Mouse (Mus musculus) hindbrain, postnatal 0 days (tissue): ENCODE data around the gene Specc1. TPM values are rescaled to one million over a fixed set of nuclear protein-coding genes. Genes with fewer than 3 reads are reported as not detected.

Experiments used
- ATAC-seq: fragments of 200-750 bp; cut with Nextera tagmentation; 2 replicates; pipeline ENCODE4 v1.8.0; 2017; ENCODE audit warnings: mild to moderate bottlenecking, moderate TSS enrichment, moderate library complexity
- DNase-seq: peaks from one replicate; pipeline ENCODE4 v3.0.0-alpha.2; 2015; ENCODE audit warnings: low spot score
- H3K27ac ChIP-seq: fragments of 300-500 bp; sonication (generic); 2 replicates; pipeline ENCODE4 v1.5.1; 2014; ENCODE audit warnings: mild to moderate bottlenecking
- H3K27me3 ChIP-seq: fragments of 300-500 bp; sonication (generic); 2 replicates; pipeline ENCODE4 v1.6.1; 2014; ENCODE audit warnings: low read length, mixed read lengths; ENCODE audit not compliant: insufficient read depth
- H3K36me3 ChIP-seq: fragments of 300-500 bp; sonication (generic); 2 replicates; pipeline ENCODE4 v1.6.1; 2014; ENCODE audit warnings: low read length, mixed read lengths; ENCODE audit not compliant: insufficient read depth
- H3K4me1 ChIP-seq: fragments of 300-500 bp; sonication (generic); 2 replicates; pipeline ENCODE4 v1.6.1; 2014; ENCODE audit warnings: antibody characterized with exemption, low read length, mixed read lengths; ENCODE audit not compliant: insufficient read depth
- H3K4me2 ChIP-seq: fragments of 300-500 bp; sonication (generic); 2 replicates; pipeline ENCODE4 v1.6.1; 2014; ENCODE audit warnings: low read depth, mild to moderate bottlenecking, low read length, moderate library complexity, mixed read lengths
- H3K4me3 ChIP-seq: fragments of 300-500 bp; sonication (generic); 2 replicates; pipeline ENCODE4 v1.5.1; 2014; ENCODE audit warnings: low read length
- H3K9ac ChIP-seq: fragments of 300-500 bp; sonication (generic); replicated peaks from 2 replicates; pipeline ENCODE4 v1.6.1; 2014; ENCODE audit warnings: mild to moderate bottlenecking, low read length, moderate library complexity, mixed read lengths
- H3K9me3 ChIP-seq: fragments of 300-500 bp; sonication (generic); 2 replicates; pipeline ENCODE4 v1.6.1; 2016; ENCODE audit warnings: low read length, mixed read lengths
- CTCF ChIP-seq: IDR thresholded peaks from 2 replicates; pipeline ENCODE4 v1.5.1; 2016; ENCODE audit warnings: antibody characterized with exemption, control low read depth, low read depth
- WGBS: fragments of 180-500 bp; shearing (Covaris S2); extraction: QIAGEN DNeasy Blood & Tissue Kit; methylation state at CpG from one replicate; pipeline ENCODE4 v1.1.7; 2014; 5-methylcytosine and 5-hydroxymethylcytosine counted together
- polyA plus RNA-seq: library from polyadenylated mRNA; unstranded; fragments of >200 nt; fragmentation: Nextera tagmentation; extraction: Ambion mirVana; gene quantifications from 2 replicates; pipeline ENCODE4 v1.2.1, GENCODE M21; 2015
- total RNA-seq: library from RNA; depleted of rRNA; stranded (reverse); fragments of >200 nt; gene quantifications from 2 replicates; pipeline ENCODE4 v1.2.3, GENCODE M21; 2014

Gene Specc1
- total and polyA plus RNA-seq, 2 experiments from 2014 or later: 20.7 to 34.0 TPM

- WGBS: 67% methylated on average over 16 of the region's 16 CpGs
Measured at GRCm38 (mm10) chr11:62010625-62011231, 54.2 kb downstream of the Specc1 start.

DNA sequence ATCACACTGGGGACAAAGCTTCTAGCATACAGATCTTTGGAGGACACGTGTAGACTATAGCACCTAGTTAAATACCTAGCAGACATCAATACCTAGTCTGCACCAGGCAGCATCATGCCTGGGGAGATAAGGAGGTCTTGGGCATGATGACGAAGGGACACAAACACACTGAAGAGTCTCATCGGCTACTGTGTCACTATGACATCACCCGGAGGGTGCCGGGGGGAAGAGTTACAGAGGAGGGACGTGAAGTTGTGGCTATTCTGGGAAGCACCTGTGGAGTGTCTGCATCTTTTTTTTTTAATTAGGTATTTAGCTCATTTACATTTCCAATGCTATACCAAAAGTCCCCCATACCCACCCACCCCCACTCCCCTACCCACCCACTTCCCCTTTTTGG is 55.5 kb downstream of the Specc1 start:
- H3K4me1 ChIP-seq: no peaks in the 10 kb centered on the region
- H3K9ac ChIP-seq: no peak overlapping the region
- DNase-seq (no peak), ATAC-seq (no peak)
- no peak overlapping the region for H3K4me2 ChIP-seq
- TF ChIP-seq CTCF: no peak
- whole genome bisulfite sequencing: 95% methylated on average over 6 of the region's 6 CpGs
- H3K9me3 ChIP-seq: no peaks in the 10 kb centered on the region
- no peaks in the 10 kb centered on the region for H3K27me3 ChIP-seq
- no peak overlapping the region for H3K4me3 ChIP-seq
- no peak overlapping the region for H3K27ac ChIP-seq
- no peaks in the 10 kb centered on the region for H3K36me3 ChIP-seq

More at GRCm38 (mm10) chr11:62010625-62011231, 54.2 kb downstream of the Specc1 start:
- H3K27ac ChIP-seq: no peak overlapping the region
- H3K4me3 ChIP-seq: no peak overlapping the region
- H3K36me3 ChIP-seq: no peaks in the 10 kb centered on the region
- H3K9ac ChIP-seq: no peak overlapping the region
- ATAC-seq (no peak), DNase-seq (no peak)
- H3K4me1 ChIP-seq: no peaks in the 10 kb centered on the region
- no peak for TF ChIP-seq CTCF
- no peak overlapping the region for H3K4me2 ChIP-seq
- H3K27me3 ChIP-seq: no peaks in the 10 kb centered on the region
- H3K9me3 ChIP-seq: no peaks in the 10 kb centered on the region

- Histone ChIP-seq H3K9me3 (no peaks in the 10 kb centered on the region), H3K27ac (no peak overlapping the region), H3K9ac (no peak overlapping the region), H3K4me2 (no peak overlapping the region), H3K4me3 (no peak overlapping the region), H3K4me1 (no peaks in the 10 kb centered on the region), H3K27me3 (no peaks in the 10 kb centered on the region), H3K36me3 (no peaks in the 10 kb centered on the region)
- no peak for TF ChIP-seq CTCF
- no peak for DNase-seq
- ATAC-seq: no peak
- WGBS: 89% methylated on average over 3 of the region's 3 CpGs
Measured at GRCm38 (mm10) chr11:62013449-62013848, 56.9 kb downstream of the Specc1 start.

- H3K9me3 ChIP-seq: no peaks in the 10 kb centered on the region
- WGBS: 26% methylated on average over 13 of the region's 13 CpGs
- no peaks in the 10 kb centered on the region for H3K36me3 ChIP-seq
- no peaks in the 10 kb centered on the region for H3K4me1 ChIP-seq
- H3K4me3 ChIP-seq: no peak overlapping the region
- no peak overlapping the region for H3K4me2 ChIP-seq
- H3K27ac ChIP-seq: no peak overlapping the region
- ATAC-seq (no peak), DNase-seq (no peak)
- no peaks in the 10 kb centered on the region for H3K27me3 ChIP-seq
- no peak overlapping the region for H3K9ac ChIP-seq
- TF ChIP-seq CTCF: no peak
Measured at GRCm38 (mm10) chr11:62015071-62015654, 58.6 kb downstream of the Specc1 start.

DNA sequence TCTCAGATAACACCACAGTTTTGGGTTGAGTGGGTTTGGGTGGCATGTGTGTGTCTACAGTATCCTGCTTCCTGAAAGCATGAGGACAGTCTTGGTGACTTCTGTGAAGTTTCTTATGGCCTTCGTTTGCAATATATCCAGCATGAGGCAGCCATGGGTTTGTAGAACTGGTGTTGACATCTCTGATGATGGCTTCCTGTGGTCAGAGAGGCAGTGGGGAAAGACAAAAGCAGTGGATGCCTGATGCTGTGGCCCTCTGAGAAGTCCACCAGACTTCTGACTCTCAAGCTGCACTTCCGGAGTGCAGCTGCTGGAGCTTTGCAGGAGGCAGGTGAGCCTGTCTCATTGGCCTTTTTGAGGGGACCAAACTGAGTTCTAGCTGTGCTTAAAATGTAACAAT is 60.4 kb downstream of the Specc1 start:
- Histone ChIP-seq H3K36me3 (no peaks in the 10 kb centered on the region), H3K9ac (no peak overlapping the region), H3K4me2 (no peak overlapping the region), H3K4me1 (no peaks in the 10 kb centered on the region), H3K27ac (no peak overlapping the region), H3K9me3 (no peaks in the 10 kb centered on the region), H3K4me3 (no peak overlapping the region), H3K27me3 (no peaks in the 10 kb centered on the region)
- DNase-seq: no peak
- TF ChIP-seq CTCF: no peak
- WGBS: 75% methylated on average over 2 of the region's 2 CpGs
- ATAC-seq: no peak

DNA sequence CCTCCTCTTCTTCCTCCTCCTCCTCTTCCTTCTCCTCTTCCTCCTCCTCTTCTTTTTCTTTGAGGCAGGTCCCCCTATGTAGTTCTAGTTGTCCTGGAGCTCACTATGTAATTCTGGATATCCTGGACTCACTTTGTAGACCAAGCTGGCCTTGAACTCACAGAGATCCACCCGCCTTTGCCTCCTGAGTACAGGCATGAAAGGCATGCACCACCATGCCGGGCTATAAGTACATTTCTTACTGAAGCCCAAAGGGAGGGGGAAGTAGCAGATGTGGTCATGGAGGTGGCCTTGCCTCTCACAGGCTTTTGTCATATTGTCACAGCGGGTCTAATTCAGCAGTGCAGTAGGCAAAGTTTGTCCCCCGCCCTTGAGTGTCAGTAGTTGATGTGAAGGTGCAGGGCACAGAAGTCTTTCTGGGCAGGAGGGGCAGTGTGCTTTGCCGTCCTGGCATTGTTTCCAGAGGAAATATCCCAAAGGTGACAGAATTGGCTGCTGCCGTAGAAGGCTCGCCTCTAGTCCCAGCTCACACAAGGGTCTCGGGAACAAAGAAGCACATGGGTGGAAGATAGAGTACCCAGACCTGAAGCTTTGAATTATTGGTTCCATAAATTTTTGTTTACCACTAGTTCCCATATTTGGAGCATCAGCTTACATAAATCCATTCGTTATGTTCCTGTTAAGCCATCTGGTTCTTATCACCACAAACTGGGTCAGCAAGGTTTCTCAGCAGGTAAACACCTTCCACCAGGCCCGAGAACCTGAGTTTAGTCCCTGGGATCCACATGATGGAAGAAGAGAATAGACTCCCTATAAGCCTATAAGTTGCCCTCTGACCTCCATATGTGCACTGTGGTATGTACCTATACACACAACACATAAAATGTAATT is 62.0 kb downstream of the Specc1 start:
- Histone ChIP-seq H3K4me1 (no peaks in the 10 kb centered on the region), H3K27me3 (no peaks in the 10 kb centered on the region), H3K4me2 (no peak overlapping the region), H3K9me3 (no peaks in the 10 kb centered on the region), H3K27ac (no peak overlapping the region), H3K36me3 (no peaks in the 10 kb centered on the region), H3K4me3 (no peak overlapping the region), H3K9ac (no peak overlapping the region)
- TF ChIP-seq CTCF: no peak
- DNase-seq (no peak), ATAC-seq (no peak)
- WGBS: 75% methylated on average over 10 of the region's 10 CpGs
